Mouse (Mus musculus): ENCODE results near the gene Tiam1.
A peak's percentile ranks its signal among the peaks of the same experiment; 100 is the strongest.

Gene Tiam1

GRCm38 (mm10) chr16:90143760-90144516 is at the start of gene Tiam1:
Gene Tiam1 (minus strand): TSS chr16:90143769.
- DNase-seq (ENCODE audit: low read depth): peak; percentile 98

- DNase-seq (ENCODE audit: low read depth): no peak
Measured at GRCm38 (mm10) chr16:90191289-90191688, 47.7 kb upstream of the Tiam1 start.

- no peak for DNase-seq (ENCODE audit: low read depth)
Measured at GRCm38 (mm10) chr16:90187453-90187852, 43.9 kb upstream of the Tiam1 start.

GRCm38 (mm10) chr16:90185928-90186588 is 42.5 kb upstream of the Tiam1 start:
- peak; percentile 83 for DNase-seq (ENCODE audit: low read depth)

GRCm38 (mm10) chr16:90184135-90184534 is 40.6 kb upstream of the Tiam1 start:
- no peak for DNase-seq (ENCODE audit: low read depth)

- no peak for DNase-seq (ENCODE audit: low read depth)
Measured at GRCm38 (mm10) chr16:90181673-90182072, 38.1 kb upstream of the Tiam1 start.

GRCm38 (mm10) chr16:90180975-90181374 is 37.4 kb upstream of the Tiam1 start:
- no peak for DNase-seq (ENCODE audit: low read depth)

GRCm38 (mm10) chr16:90179892-90180291 is 36.3 kb upstream of the Tiam1 start:
- no peak for DNase-seq (ENCODE audit: low read depth)

- no peak for DNase-seq (ENCODE audit: low read depth)
Measured at GRCm38 (mm10) chr16:90178404-90178803, 34.8 kb upstream of the Tiam1 start.

GRCm38 (mm10) chr16:90177425-90177824 is 33.9 kb upstream of the Tiam1 start:
- DNase-seq (ENCODE audit: low read depth): no peak

GRCm38 (mm10) chr16:90176472-90176871 is 32.9 kb upstream of the Tiam1 start:
- no peak for DNase-seq (ENCODE audit: low read depth)

- no peak for DNase-seq (ENCODE audit: low read depth)
Measured at GRCm38 (mm10) chr16:90171416-90171815, 27.8 kb upstream of the Tiam1 start.

- DNase-seq (ENCODE audit: low read depth): no peak
Measured at GRCm38 (mm10) chr16:90170676-90171075, 27.1 kb upstream of the Tiam1 start.

- DNase-seq (ENCODE audit: low read depth): no peak
Measured at GRCm38 (mm10) chr16:90169863-90170630, 26.5 kb upstream of the Tiam1 start.

- DNase-seq (ENCODE audit: low read depth): peak; percentile 85
Measured at GRCm38 (mm10) chr16:90167646-90168045, 24.1 kb upstream of the Tiam1 start.

- DNase-seq (ENCODE audit: low read depth): no peak
Measured at GRCm38 (mm10) chr16:90165435-90165834, 21.9 kb upstream of the Tiam1 start.

GRCm38 (mm10) chr16:90164942-90165341 is 21.4 kb upstream of the Tiam1 start:
- DNase-seq (ENCODE audit: low read depth): no peak

GRCm38 (mm10) chr16:90155080-90155479 is 11.5 kb upstream of the Tiam1 start:
- no peak for DNase-seq (ENCODE audit: low read depth)

GRCm38 (mm10) chr16:90150820-90151219 is 7.3 kb upstream of the Tiam1 start:
- DNase-seq (ENCODE audit: low read depth): no peak

GRCm38 (mm10) chr16:90150126-90150525 is 6.6 kb upstream of the Tiam1 start:
- DNase-seq (ENCODE audit: low read depth): no peak

- DNase-seq (ENCODE audit: low read depth): no peak
Measured at GRCm38 (mm10) chr16:90149335-90149734, 5.8 kb upstream of the Tiam1 start.

- DNase-seq (ENCODE audit: low read depth): no peak
Measured at GRCm38 (mm10) chr16:90145244-90145643, 1.7 kb upstream of the Tiam1 start.

GRCm38 (mm10) chr16:90144541-90144940 is 972 bp upstream of the Tiam1 start:
- DNase-seq (ENCODE audit: low read depth): no peak
